Mouse (Mus musculus): ENCODE data around the gene Elf1.

Elf1 gene

DNA sequence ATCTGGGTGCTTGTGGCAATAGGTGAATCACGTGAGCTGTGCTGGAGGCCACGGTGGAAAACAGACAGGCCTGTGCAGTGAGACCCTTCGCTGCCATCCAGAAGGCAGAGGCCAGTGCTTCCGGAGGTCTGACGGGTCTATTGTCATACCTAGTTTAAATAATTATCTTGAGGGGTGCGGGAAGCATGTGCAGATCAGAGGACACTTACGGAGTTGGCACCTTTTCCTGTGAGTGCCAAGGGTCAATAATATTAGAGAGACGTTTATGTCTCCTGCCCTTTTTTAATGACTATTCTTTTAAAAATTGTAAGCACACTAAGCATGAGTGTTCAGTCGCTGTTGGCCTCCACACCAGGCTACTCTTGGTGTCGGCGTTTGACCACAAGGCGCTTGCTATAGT, 8.2 kb downstream of the Elf1 start:
- in situ Hi-C loops (cut with MboI), result no loop called here

DNA sequence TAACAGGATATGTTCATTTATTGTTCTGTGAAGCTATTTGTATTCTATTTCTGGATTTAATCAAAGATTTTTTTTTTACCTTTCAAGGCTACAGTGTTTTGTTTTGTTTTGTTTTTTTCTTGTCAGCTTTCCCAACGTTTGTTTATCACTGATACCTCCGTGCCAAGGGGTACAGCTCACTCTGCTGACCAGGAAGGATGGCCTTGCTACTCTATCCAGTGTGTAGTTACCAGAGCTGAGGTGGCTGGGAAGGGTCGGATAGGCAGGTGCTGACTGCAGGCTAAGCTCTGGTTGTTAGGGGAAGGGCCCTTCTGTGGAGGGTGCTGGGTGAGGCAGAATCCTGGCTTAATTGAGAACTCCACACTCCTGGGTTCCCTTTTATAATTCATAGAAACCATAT, 9.3 kb downstream of the Elf1 start:
- in situ Hi-C loops (cut with MboI), result no loop called here

DNA sequence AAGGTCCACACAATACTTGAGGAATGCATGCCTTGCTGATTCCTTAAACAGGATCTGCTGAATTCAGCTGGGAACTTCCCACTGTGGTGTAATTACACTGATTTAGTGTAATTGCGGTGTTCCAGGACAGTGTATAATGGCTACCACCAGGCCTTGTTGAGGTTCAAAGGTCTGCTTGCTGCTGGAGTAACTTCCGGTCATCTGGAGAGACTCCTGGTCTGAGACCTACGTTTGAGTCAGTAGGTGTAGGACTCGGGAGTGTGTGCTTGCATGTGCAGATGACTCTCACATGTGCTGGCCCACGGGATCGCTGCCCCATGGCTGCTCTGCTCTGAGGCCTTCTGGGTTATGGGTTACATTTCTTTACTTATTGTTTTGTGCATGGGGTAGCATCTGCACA, 13.4 kb downstream of the Elf1 start:
- in situ Hi-C loops (cut with MboI), result no loop called here

DNA sequence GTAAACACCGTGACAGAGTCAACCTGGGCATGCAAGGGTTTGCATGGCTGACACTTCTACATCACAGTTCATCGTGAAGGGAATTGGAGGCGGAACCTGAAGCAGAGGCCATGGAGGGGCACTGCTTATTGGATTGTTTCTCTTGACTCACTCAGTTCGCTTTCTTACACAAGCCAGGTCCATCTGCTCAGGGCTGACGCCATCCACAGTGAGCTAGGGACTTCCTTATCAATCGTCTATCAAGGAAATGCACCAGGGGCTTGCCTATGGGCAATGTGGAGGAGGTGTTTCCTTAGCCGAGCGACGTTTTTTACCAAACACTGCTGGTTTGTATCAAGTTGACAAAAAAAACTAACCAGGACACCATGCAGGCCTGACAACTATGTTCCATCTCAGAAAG, 18.3 kb downstream of the Elf1 start:
- in situ Hi-C loops (cut with MboI), result no loop called here

DNA sequence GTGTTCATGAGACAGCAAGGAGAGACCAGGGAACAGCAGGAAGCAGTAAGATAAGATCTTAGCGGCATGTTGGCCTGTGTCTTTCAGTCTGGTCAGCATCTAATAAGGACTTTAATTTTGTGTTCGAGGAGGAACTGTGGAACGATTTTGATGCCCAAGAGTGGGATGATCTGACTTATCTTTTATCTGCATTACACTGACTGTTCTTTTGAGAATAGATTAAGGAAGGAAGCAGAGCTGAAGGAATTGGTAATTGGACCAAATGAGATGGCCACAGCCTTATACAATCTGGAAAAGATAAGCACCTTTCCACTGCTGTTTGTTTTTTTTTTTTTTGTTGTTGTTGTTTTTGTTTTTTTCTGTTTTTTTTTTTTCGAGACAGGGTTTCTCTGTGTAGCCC, 19.8 kb downstream of the Elf1 start:
- in situ Hi-C loops (cut with MboI), result no loop called here

DNA sequence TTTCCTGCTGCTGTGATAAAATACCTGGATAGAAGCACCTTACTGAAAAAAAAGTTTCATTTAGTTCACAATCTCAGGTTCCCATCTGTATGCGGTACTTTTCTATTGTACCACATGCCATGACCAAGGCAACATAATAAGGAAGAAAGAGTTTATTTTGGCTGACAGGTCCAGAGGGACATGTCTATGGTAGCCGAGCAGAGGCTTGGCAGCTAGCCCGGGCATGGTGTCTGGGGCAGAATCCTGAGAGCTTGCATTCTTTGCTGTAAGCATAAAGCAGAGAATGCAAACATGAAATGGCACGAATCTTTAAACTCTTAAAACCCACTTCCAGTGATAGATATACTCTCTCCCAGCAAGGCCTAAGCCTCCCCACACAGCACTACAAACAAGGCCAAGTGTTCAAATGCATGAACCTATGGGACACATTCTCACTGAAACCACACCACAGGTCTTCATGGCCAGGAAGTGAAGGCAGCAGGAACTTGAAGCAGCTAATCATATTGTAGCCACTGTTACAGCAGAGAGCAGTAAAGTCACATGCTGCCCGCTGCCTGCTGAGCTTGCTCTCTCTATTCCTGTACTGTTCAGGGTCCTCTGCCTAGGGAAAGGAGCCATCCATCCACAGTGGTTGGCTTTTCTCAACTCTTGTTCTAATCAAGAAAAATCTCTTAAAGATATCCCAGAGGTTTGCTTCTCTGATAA, 22.5 kb downstream of the Elf1 start:
- in situ Hi-C loops (cut with MboI), result no loop called here

DNA sequence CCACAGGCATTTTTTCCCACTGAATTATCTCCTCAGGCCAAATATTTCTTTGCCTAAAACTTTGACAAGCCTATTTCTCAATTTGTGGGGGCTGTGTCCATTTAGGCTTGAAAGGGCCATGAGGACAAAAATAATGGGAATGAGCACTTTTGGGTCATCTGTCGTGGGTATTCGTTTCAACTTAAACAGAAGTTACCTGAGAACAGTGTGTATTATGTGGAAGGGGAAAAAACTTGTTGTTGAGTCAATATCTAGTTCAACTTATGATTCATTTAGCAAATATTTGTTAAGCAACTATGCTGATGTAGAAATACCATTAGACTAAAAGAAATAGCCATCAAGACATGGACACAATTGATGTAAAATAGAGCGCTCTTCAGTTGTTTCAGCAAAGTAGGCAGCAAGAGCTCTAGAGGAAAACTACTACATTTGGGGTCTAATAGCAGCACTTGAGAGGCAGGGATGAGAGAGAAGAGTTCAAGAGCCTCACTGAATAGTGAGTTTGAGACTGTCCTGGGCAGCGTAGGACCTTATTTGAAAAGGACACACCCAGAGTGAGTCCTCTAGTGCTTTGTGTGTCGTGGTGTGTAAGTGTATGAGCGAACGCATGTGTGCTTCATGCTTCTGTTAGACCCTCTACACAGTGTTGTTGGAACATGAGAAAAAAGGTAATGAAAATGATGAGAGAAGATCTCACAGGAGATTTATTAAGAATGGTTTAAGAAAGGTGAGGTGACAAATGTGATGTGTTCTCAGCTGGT, 23.4 kb downstream of the Elf1 start:
- in situ Hi-C loops (cut with MboI), result no loop called here

DNA sequence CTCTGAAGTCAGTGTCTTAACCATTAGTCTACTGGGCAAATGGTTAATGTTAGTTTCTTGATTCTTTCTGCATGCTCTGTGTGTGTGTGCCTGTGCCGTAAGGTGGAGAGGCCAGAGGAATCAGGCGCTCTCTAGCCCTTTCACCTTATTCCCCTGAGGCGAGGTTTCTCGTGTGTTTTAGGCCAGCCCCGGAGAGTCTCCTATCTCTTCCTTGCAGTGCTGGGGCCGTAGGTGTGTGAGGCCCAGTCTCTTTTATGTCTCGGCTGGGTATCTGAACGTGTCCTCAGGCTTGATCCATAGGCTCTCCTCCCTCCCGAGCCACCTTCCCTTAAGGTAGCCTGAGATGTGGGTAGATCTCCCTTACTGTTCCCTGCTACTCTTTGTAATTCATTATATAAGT, 25.2 kb downstream of the Elf1 start:
- in situ Hi-C loops (cut with MboI), result no loop called here

DNA sequence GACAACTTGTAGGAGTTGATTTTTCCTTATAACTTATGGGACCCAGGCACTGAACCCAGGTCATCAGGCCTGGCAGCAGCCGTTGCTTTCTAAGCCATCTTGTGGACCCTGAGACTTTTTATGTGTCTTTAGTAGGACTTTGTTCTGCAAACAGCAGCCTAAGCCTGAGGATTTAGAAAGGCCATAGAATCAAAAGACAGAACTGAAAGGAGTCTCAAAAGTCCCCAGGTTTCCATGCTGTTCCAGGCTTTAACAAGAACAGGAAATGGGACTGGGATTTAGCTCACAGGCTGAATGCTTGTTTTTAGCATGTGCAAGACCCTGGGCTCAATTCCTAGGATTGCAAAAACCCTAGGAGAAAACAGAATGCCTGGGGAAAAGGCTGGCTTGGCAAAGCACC, 26.9 kb downstream of the Elf1 start:
- in situ Hi-C loops (cut with MboI), result no loop called here

DNA sequence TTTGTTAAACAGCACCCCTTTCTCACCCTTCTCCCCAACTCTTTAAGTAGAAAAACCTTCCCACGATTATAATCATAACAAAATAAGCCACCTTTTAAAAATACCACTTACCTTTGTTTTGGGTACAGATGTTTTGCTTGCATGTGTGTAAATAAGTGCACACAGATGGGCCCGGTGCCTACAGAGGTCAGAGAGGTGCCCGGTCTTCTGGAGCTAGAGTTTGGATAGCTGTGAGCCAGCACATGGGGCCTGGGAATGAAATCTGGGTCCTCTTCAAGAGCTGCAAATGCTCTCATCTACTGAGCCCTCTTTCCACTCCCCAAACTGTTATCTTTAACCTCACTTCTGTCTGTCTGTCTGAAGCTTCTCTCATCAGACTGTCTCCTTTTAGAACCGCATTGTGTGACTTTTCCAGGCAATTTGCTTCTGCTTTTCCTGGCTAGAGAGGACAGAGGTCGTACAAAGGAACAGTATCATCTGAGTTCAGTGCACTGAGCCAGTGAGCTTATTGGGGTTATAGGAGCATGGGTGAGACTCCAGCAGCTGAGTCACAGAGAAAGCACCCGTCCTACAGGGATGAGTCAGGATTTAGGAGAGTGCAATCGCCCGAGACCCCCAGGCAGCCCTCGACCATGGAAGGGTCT, 27.8 kb downstream of the Elf1 start:
- in situ Hi-C loops (cut with MboI), result no loop called here

DNA sequence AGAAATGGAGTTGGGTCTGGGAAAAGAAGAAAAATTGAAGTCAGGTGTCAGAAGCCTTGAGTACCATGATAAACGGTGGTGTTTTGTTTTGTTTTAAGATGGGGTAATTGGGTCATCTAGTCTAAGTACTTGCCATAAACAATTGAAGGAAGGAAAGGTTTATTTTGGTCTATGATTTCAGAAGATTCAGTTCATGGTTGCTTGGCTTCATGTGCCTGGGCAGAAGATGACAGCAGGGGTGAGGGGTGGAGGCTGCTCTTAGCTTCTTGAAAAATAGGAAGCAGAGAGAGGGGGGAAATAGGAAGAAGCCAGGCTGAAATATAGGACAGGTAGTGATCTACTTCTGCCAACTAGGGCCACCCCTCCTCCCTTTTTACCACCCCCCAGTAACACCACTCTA, 30.5 kb downstream of the Elf1 start:
- in situ Hi-C loops (cut with MboI), result no loop called here

DNA sequence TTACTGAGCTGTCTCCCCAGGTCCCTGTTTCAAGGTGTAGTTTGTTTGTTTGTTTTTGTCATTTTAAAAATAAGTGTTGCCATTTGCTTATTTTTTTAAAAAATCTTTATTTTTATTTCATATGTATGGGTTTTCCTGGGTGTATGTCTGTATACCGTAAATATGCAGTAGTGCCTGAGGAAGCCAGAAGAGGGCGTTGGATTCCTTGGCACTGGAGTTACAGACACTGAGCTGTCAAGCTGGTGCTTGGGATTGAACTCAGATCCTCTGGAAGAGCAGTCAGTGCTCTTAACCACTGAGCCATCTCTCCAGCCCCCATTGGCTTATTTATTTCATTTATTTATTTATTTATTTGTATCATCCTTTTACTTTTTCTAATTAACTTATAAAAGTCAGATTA, 33.0 kb downstream of the Elf1 start:
- in situ Hi-C loops (cut with MboI), result no loop called here

DNA sequence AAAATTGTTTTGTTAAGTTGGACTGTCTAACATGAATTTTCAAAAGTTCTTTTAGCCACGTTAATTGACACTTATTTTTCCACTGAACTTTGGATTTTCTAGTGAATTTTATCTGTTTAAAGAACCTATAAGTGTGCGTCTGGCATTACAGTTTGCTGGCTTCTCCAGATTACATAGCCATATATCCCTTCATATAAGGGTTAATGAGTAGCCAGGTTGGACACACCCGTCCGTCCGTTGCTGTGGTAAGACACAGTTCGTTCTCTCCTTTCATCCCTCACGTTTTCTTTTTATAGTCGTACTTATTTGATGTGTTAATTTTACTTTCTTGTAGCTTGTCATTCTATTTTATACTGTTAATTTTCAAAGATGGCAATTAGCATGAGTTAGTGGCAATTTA, 34.1 kb downstream of the Elf1 start:
- in situ Hi-C loops (cut with MboI), result no loop called here

DNA sequence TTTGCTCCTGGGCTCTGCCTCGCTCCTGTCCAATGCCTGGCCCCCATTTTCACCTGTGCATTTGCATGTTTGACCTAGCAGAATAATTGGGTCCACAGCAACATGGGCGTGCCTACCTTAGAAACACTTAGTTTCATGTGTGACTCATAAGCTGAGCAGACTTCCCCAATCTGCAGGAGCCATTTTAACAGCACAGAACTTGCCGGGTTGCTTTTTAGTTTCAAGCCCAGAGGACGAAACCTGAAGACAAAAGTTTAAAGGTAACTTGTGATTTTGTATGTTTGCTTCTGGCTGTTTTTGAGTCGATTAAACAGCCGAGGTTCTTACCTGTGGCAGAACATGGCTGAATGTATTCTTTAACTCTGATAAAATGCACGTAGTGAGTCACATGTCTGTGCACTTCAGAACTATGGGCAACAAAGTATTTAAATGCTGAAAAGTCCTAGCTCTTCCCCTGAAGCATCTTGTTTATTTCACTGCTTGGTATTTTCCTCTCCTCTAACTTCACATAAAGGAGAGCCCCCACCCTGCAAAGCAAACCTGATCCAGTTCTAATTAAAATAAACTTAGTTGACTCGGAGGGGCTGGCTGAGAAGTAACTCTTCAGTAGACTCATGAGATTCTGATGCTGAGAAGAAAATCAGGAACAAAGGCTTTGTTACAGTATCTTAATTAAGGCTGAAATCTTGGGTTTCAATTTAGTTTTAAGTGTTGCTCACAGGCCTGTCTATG, 34.7 kb downstream of the Elf1 start:
- in situ Hi-C loops (cut with MboI), result no loop called here

DNA sequence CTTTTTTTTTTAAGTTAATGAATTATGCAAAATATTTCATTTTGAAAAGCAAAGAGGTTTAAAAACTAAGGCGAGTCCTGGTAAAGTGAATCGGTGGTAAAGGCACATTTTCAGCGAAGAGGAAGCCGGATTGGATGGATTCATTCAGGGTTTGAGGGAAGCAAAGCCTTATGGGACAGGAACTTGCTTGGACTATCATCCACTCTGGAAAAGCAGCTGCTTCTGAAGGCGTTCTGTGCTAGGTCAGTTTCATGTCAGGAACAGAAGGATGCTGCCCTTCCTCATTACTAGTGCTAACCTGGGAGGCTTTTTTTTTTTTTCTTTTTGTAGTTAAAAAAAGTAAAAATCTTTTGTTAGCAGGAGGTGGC, 35.2 kb downstream of the Elf1 start:
- in situ Hi-C loops (cut with MboI), result no loop called here

DNA sequence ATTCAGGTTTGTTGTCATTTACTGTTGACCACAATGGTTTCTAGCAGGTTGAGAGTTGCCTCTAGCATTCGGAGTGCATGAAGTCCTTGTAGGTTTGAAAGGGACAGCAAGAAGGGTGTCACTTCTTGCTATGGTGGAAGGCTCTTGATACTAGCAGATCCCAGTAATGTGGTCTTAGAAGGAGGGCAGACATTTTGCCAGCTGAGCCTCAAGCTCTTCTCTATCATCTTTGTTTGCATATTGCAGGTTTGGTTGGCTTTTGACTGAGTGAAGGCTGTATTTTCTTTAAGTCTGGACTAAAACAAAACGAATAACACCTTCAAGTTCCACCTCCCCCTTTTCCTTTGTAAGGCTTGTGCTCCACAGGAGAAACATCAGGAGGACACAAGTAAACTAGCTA, 35.8 kb downstream of the Elf1 start:
- in situ Hi-C loops (cut with MboI), result no loop called here

DNA sequence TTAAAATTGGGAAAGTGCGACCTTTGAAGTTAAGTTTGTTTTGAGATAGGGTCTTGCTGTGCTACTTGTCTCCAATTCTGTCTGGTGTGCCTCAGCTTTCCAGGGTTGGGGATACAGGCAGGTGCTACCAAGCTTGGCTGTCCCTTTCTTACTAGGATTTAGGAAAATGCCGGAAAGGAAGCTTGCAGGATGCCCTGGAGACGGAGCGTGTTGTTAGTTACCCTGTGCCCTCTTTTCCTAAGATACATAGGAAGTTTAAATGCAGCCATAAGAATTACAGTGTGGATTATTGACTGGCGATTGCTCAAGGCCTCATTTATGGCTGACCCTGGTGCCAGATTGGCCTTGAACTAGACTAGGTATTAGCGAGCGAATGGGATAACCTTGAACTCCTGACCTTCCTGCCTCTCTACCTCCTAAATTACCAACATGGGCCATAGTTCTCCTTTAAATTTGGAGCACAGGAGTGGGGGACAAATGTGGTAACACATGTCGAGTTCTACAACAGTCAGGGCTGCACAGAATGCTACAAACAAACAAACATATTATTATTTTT, 36.3 kb downstream of the Elf1 start:
- in situ Hi-C loops (cut with MboI), result no loop called here

DNA sequence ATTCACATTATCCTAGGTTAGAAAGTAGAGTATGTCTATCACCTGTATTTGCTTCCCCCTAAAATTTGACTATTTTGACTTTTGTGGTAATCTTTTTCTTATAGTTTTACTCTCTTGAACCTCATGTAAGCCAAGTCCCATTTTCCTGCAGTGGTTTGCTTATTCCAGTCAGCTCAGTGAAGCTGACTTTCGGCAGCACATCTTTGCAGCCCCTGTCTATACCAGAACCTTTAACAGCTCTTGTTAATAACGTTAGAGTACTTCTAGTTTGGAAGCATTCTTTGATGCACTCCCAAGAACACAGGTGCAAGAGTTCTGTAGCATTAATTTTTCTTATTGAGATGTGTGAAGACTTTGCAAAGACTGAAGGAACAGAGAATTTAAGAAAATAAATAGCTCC, 37.1 kb downstream of the Elf1 start:
- in situ Hi-C loops (cut with MboI), result no loop called here

DNA sequence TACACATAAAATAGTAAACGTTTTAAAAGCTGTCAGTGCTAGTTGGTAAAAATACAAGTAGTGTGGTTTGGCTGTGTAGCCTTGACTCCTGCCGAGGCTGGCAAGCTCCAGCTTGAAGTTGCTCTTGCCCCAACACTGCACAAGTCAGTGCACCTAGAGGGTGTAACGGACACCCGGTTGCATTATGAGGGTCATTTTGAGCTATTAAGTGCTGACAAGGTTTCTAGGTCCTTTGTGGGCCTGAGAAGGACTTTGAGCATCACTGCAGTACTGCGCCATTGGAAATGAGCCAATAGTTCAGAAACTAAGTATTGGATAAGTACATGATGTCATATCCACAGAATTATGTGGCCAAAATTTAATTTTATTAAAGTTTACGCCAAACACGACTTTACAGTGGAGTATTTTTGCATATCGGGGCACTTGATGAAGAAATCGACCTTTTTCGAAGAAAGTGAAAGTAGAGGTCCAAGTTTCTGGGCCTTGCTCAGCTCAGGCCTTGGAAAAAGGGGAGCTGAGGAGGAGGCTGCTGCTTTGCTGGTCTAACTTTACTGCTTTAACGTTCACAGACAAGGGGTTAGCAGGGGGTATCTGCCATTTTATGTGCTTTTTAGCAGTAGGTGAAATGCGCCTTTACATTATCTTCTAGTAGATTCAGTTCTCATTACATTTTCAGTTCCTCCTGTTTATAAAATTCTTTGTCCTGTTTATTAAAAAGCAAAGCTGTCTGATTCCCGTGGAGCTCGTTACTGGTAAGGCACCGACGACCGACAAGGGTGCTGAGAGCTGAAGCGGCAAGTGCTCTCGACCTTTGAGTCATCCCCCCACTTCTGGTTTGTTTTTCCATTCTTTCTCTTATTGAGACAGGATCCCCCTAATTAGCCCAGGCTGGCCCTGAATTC, 38.0 kb downstream of the Elf1 start:
- in situ Hi-C loops (cut with MboI), result no loop called here

DNA sequence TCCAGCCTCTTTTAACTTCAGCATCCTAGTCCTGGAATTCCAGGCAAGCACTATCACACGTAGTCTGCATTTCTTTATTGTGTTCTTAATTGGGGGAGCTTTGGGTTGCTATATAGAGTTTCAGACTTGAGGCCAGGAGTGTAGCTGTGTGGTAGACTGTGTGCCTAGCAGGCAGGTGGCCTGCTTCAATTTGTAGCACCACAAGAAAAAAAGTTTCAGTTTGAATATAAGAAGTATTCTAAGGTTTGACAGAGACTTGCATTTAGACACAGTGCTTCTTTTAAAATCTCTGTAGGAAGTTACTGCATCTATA, 38.6 kb downstream of the Elf1 start:
- in situ Hi-C loops (cut with MboI), result no loop called here

DNA sequence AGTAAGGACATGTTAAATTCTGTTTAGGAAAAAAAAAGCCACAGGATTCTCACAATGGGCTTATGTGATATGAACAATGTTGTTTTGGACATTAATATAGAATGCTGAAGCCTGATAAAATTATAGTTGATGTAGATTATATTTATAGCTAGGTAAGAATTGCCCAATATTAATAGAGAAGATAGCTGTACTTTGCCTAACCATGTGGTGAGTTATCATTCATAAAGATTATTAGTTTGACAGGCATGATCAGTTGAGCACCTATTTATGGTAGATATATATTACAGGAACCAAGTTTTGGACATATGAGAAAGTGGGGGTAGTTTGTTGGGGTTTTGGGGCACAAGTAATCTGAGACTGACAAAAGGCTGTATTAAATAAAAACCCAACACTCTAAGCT, 39.6 kb downstream of the Elf1 start:
- in situ Hi-C loops (cut with MboI), result no loop called here

DNA sequence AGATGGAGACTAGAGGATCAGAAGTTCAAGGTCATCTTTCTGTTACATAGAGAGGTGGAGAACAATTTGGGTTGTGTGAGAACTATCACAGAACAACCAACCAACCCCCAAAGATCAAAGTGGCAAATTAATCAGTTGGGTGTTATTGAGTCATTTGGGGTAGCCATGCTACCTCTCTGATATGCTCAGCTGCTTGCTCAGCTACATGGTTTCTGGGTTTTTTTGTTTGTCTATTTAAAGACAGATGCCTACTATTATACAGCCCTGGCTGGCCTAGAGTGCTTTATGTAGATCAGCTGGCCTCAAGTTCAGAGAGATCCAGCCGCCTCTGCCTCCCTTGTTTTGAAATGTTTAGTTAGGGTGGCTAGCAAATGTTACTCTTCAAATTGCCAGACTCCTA, 40.1 kb downstream of the Elf1 start:
- in situ Hi-C loops (cut with MboI), result no loop called here

All from mature B cell (primary cell).